Mouse (Mus musculus) liver, embryonic 14.5 days (tissue): ENCODE measurements around the gene Fam214a.

Experiments
- CTCF ChIP-seq: IDR thresholded peaks from 2 replicates; pipeline ENCODE4 v1.5.1; 2016; ENCODE audit warnings: antibody characterized with exemption, low read depth, control low read depth
- EP300 ChIP-seq: IDR thresholded peaks from 2 replicates; pipeline ENCODE4 v1.6.1; 2016; ENCODE audit warnings: antibody characterized with exemption, low read depth

DNA sequence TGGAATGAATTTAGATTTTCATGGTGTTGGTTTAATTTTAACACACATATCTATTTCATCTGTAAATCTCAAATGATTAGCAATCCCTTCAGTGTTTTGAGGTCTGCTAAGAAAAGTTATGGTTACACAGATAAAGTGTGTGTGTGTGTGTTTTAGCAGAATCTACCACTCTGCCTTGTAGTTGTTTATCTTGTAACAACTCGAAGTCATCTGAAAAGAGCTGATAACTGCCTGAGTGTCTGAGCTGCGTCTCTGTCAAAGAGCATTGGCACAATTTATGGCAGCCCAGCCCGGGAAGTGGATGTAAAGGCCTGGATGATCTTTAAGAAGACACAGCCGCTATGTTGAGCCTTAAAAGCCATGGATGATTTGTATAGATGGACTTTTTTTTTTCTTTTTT lies 13.5 kb downstream of the Fam214a start:
- TF ChIP-seq CTCF (no peak), EP300 (no peak)
